Mouse (Mus musculus): ENCODE results near the gene Gm11437.

Gene Gm11437

DNA sequence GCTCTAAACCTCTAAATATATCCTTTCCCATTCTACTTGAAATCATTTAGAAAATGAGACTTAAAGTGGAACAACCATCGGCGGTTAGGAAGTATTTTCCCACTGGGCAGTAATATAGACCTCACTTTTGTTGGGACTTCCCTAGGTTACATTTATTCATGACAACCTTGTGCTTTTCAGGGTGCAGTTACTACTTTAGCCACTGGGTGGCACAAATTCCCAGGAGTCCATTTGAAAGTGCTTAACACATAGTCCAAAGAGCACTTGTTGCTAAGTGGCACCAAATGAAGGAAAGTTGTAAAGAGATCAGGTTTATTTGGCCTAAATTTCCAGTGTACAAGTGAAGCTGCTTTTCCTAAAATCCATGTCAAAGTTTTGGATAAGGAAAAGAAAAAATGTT is 25.5 kb downstream of the Gm11437 start:
- peak; percentile 74 for DNase-seq (ENCODE audit: low read depth)

DNA sequence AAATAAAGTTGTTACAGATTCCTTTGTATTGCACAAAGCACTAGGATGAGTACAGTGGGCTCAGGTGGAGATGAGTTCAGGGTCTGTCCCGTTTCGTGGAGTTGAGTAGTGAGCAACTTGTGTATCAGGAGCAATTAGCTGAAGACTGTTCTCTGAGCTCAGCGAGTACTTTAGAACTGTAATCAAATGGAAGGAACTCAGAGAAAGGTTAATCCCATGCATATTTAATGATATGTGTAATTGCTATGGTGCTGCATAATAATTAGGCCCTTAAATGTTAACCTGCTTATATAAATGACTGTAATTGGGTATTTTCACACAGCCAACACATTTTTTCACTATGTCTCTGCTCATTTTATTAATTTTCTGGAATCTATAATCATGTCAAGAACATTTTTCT is 30.8 kb downstream of the Gm11437 start:
- DNase-seq (ENCODE audit: low read depth), result no peak

DNA sequence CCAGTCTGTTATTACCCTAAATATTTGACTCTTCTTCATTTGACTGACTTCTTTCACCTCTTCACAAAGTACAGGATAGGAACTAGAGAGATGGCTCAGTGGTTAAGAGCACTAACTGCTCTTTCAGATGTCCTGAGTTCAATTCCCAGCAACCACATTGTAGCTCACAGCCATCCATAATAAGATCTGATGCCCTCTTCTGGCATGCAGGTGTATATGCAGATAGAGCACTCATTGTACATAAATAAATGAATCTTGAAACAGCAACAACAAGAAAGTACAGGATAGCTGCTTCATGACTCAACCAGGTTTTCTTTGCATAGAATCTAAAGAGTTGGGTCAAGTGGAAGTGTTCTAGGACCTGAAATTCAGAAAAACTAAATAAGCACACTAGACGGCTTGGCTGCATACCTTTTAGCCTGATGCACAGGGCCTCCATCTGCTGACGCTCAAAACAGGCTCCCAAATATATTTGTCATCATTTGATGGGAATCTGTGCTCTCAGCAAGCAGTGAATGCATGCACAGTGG is 32.9 kb downstream of the Gm11437 start:
- DNase-seq (ENCODE audit: low read depth), result no peak

DNA sequence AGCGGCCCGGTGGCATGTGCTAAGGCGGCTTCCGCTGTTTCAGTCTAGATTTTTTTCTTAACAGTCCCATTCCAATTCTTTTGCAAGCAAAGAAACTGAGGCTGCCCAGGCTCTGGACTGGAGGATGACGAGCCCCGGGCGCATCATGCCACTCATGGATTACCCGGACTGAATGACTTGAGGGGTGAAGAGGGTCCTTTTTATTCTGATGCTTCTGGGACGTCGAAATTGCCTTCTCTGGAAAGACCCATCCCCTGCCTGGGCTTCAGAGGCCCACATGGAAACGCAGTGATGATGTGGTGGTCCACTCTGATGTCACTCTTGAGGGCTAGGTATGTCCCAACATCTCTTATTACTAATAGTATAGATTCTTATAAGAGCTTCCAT is 37.5 kb downstream of the Gm11437 start:
- no peak for DNase-seq (ENCODE audit: low read depth)

DNA sequence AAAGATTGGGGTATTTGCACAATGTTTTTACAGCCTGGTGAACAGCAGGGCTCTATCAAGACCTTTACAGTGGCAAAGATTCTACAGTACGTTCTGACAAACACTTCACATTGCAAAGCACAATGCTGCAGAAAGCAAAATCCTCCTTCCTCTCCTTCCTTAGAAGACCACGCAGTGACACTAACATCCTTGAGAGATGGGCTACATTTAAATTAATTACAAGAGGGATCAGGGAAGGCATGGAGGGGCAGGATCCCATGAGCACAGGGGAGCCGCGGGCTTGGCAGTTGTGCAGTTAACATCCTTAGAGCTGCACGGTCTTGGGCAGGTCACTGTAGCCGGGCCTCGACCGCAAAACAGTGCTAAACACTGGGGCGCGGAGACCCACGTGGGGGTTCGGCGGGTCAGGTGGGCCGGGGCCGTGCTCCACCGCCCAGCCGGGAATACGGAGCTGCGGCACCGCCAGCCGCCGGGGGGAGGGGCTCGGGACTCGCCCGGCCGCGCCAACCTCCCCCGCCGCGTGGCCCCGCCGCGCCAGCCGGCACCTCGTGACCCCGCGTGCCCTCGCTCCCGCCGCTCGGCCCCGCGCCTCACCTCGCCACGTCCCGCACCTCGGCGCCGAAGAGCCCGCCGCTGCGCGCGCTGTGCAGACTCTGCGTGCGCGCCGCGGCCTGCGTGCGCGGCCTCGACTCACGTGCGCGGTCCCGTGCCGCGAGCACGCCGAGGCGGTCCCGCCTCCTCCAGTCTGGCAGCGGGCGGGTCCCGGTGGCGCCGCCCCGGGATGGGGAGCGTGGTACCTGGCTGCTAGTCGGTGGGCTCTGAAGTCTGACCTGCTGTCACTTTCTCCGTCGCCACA is 38.1 kb downstream of the Gm11437 start, which contains the start of the genes Tada2a and Acaca:
Gene Tada2a, minus strand, starts transcription at position 658 of the 856 bp plus-strand sequence.
Gene Acaca, plus strand, starts transcription at position 730 of the 856 bp plus-strand sequence.
- DNase-seq (ENCODE audit: low read depth), result peak; percentile 55

DNA sequence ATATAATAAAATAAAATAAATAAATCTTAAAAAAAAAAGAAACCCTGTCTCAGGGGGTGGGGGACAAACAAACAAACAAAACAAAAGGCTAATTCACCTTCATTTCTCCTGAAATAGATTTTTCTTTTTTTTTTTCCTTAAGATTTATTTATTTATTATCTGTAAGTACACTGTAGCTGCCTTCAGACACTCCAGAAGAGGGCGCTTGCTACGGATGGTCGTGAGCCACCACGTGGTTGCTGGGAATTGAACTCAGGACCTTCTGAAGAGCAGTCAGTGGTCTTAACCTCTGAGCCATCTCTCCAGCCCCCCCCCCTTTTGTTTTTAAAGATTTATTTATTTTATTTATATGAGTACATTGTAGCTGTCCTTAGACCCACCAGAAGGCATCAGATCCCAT is 39.3 kb downstream of the Gm11437 start:
- DNase-seq (ENCODE audit: low read depth), result no peak

DNA sequence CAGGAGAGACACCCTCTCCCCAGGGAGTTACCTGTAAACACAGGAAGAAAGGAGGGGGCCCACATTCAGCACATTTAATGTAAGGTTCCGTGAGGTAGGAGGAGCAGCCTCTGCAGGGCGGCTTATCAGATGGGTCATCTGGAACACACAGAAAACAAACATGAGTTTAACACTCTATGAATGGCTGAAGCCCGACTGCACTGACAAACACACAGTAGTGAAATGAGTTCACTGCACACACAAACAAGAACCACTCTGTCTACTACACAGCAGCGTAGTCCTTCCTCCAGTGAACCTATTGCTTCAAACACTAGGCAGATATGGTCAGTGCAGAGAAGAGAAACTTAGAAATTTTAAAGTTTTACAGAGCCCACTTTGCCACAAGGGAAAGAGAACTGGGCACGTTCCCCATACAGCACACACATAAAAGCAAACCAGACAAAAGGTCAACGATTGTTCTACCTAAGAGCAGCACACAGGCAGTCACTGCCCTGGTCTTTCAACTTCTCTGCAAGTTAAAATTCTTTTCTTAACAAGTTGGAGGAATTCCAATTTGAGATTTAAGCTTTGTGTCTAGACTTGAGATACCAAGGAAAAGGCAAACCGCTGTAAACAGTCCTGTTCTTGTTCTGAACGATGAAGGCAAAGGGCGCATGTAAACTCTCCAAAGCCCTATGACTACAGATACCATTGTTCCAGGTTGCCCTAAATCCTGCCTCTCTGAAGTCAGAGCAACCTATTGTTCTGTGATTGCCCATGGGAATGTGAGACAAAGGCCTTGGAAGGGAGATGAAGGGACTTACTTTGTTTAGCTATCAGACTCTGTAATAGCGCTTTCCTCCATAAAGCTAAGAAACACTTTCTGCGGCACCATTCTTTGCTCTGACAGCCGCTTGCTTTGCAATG is 46.0 kb downstream of the Gm11437 start:
- no peak for DNase-seq (ENCODE audit: low read depth)

DNA sequence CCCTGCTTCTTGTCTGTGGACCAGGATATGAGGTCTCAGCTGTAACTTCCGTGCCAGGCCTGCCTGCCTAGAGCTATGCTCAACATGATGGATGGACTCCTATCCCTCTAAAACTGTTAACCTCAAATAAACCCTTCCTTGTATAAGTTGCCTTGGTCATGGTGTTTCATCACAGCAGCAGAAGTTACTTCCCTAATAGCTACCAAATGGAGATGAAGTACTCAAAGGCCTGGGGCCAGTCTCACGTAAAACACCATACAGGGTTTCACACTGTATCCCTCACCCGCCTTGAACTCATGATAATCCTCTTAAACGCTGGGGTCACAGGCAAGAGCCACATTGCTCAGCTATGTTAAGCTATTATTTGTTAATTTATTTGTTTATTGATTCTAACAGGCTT is 49.8 kb downstream of the Gm11437 start:
- DNase-seq (ENCODE audit: low read depth), result no peak

DNA sequence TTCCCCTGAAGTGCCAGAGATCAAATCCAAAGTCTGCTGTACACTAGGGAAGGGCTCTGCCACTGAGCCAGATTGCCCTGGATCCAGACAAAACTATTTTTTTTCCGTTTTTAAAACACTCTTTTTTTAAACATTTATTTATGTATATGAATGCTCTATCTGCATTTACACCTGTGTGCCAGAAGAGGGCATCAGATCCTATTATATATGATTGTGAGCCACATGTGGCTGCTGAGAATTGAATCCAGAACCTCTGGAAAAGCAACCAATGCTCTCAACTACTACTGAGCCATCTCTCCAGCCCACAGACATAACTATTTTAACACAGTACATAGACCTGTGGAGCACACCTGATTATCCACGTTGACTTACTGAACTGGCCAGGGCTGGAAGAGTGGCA is 51.1 kb downstream of the Gm11437 start:
- DNase-seq (ENCODE audit: low read depth), result no peak

DNA sequence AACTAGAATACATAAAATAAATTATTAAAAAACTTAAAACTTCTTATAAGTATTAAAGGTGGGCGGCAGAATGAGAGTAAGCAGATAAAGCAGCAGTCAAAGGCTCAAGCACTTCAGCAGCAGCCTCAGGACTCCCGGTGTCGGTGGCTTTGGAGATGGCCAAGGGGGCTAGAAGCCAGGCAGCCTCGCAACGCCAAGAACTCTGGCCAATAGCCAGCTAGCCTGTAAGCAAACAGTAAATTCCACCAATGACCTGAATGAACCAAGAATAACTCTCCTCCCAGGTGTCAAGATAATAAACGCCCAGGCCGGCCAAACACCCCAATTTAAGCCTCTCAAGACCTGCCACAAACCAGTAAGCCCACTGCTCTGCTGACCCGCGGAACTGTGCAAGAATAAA is 51.6 kb downstream of the Gm11437 start:
- DNase-seq (ENCODE audit: low read depth), result no peak

DNA sequence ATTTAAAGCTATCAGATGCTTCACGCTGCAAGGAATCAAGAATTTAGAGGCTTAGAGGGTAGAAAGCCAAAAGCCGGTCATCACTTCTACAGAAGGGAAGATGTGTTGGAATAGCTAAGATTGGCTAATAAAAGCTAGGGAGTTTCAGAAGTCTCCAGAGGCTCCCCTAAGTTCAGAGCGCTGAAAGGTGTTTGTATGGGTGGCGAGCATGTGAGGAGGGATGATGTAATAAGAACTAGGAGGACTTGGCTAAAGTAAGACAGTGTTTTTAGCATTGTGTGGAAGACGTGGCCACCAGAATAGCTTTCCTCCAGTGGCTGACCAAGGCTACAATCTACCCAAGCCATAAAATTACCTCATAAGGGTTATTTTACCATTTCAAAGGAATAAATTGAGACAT is 53.7 kb downstream of the Gm11437 start:
- DNase-seq (ENCODE audit: low read depth), result no peak

DNA sequence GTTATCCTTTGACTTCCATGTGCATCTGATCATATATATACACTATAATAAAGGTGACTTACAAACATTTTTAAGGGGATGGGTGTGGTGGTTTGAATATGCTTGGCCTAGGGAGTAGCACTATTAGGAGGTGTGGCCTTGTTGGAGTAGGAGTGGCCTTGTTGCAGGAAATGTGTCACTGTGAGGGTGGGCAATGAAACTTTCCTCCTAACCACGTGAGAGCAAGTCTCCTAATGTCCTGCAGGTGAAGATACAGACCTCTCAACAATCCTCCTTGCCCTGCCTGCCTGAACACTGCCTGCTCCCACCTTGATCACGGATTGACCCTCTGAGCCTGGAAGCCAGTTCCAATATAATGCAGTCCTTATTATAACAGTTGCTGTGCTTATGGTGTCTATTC is 60.1 kb downstream of the Gm11437 start:
- no peak for DNase-seq (ENCODE audit: low read depth)

DNA sequence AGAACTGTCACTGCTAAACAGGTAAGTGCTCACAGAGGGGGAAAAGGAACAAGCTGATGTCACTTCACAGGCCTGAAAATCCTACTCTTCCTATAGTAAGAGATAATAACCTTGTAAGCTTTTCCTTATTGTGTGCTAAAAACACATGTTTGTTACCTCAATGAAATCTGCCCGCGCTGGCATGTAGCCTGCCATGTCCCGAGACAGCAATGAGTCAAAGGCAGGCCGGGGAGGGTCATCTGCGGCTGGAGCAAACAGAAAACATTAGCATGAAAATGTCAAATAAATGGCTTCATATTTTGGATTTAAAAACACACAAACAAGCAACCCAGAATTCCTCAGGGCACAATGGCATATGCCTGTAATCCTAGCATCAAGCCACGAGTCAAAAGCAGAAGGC is 63.2 kb downstream of the Gm11437 start:
- no peak for DNase-seq (ENCODE audit: low read depth)

DNA sequence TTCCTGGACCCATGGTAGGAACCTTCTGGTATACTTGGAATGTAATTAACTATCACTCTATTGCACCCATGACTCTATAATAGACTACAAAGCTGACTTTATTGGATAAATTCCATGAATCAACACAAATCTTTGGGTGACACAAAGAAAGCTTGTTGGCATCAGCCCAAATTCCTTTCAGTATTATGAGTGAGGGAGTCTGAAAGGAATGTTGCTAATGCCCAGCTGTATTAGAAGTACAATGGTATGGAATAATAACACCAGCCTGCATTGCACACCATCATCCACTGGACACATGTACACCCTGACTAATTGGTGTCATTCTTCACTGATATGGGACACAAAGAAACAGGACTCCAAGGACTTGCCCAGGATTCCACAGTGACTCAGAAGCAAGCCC is 66.1 kb downstream of the Gm11437 start:
- no peak for DNase-seq (ENCODE audit: low read depth)
